Mouse (Mus musculus) ES-Bruce4 (cell line): ENCODE results near the gene Nfkbia. TPM values are rescaled to one million over a fixed set of nuclear protein-coding genes. Genes with fewer than 3 reads are reported as not detected.

ENCODE experiments used
- H3K27ac ChIP-seq: 2 replicates; pipeline ENCODE4 v1.5.1; 2012; ENCODE audit warnings: low read length, inconsistent platforms; ENCODE audit not compliant: insufficient read depth
- H3K27me3 ChIP-seq: 2 replicates; pipeline ENCODE4 v1.6.1; 2012; ENCODE audit warnings: mild to moderate bottlenecking, low read length, inconsistent platforms; ENCODE audit not compliant: control insufficient read depth, poor library complexity, insufficient read depth, severe bottlenecking
- H3K36me3 ChIP-seq: 2 replicates; pipeline ENCODE4 v1.6.1; 2012; ENCODE audit warnings: inconsistent platforms, mild to moderate bottlenecking, low read length, moderate library complexity; ENCODE audit not compliant: control insufficient read depth, poor library complexity, insufficient read depth, severe bottlenecking
- H3K4me1 ChIP-seq: one replicate; pipeline ENCODE4 v1.8.1; 2011; ENCODE audit warnings: low read length; ENCODE audit not compliant: control insufficient read depth, insufficient read depth
- H3K4me3 ChIP-seq: 2 replicates; pipeline ENCODE4 v1.5.1; 2011; ENCODE audit warnings: low read depth, mild to moderate bottlenecking, low read length
- H3K9ac ChIP-seq: 2 replicates; pipeline ENCODE4 v1.6.1; 2012; ENCODE audit warnings: low read depth, mild to moderate bottlenecking, inconsistent platforms; ENCODE audit not compliant: poor library complexity, severe bottlenecking
- H3K9me3 ChIP-seq: replicated peaks from 2 replicates; pipeline ENCODE4 v1.6.1; 2012; ENCODE audit warnings: mild to moderate bottlenecking, low read length, inconsistent platforms; ENCODE audit not compliant: control insufficient read depth, poor library complexity, insufficient read depth, severe bottlenecking
- CTCF ChIP-seq: IDR thresholded peaks from one replicate; pipeline ENCODE4 v1.8.1; 2011; ENCODE audit warnings: low read depth, low read length
- EP300 ChIP-seq: IDR thresholded peaks from 2 replicates; pipeline ENCODE4 v1.6.1; 2011; ENCODE audit warnings: low read depth, low read length; ENCODE audit not compliant: insufficient read depth
- POLR2A ChIP-seq: IDR thresholded peaks from one replicate; pipeline ENCODE4 v1.8.1; 2011; ENCODE audit warnings: low read length; ENCODE audit not compliant: insufficient read depth
- polyA plus RNA-seq: library from polyadenylated mRNA; stranded (reverse); fragments of >200 nt; gene quantifications from 2 replicates; pipeline ENCODE4 v1.2.4, GENCODE M21; 2011; ENCODE audit warnings: low read depth; ENCODE audit not compliant: missing spikeins, insufficient read depth, insufficient read length

Nfkbia gene
- polyA plus RNA-seq, 1 experiment, result 40.9 TPM

DNA sequence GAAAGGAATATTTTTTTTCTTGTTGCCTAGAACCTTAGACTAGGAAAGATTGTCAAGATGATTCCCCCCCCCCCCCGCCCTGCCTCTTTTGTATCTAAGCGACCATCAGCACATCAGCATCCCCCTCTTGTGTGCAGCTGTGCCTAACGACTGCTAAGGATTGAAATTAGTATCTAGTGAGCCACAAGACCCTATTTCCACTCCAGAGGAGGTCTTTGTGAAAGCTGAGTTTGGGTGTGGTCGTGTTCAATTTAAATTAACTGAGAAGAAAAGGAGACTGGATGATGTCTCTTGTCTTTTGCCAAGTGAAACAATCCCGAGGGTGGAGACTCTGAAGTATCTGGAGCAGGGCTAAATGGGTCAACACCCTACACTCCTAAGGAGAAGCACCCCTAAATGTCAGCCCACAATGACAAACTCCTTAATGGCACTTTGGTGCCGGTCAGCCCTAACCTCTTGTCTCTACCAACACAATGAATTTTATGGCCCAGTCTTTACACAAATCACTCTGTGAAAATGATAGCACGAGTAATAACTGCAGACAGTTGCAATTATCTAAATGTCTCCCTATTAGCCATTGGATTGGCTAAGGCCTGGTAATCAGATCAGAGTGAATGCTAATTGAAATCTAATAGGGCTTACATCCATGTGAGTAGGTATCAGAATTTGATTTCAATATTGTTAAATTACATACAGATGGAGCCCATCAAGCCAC is 13.0 kb upstream of the Nfkbia start:
- H3K4me1 ChIP-seq, result peaks cover 11% of the 10 kb centered on the region
- H3K9me3 ChIP-seq, result no peaks in the 10 kb centered on the region
- H3K36me3 ChIP-seq, result no peaks in the 10 kb centered on the region
- TF ChIP-seq EP300 (no peak), CTCF (no peak), POLR2A (no peak)
- peak overlapping the region; percentile 27; the same call in 1 of the 2 replicates for H3K9ac ChIP-seq
- no peaks in the 10 kb centered on the region for H3K27me3 ChIP-seq
- H3K27ac ChIP-seq, result peak overlapping the region; percentile 86
- no peak overlapping the region for H3K4me3 ChIP-seq

DNA sequence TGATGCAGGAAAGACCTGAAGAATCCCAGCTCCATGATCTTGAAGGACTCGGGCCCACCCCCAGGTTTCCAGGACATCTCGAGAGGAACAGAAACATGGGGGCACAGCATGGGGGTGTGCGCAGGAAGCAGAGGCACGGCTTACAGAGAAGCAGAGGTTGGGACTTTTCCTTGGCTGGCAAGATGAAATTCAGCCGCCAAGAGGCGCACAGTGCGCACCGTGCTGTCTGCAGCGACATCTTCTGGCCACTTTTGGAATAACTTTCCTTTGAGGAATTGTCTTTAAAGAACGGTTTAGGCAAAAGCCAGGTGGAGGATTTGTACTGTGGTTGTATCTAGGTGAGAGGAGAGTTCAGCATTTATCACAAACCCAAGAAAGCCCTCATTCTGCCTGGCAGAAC is 6.6 kb upstream of the Nfkbia start:
- peaks cover 16% of the 10 kb centered on the region for H3K4me1 ChIP-seq
- H3K9ac ChIP-seq, result no peak overlapping the region
- TF ChIP-seq POLR2A (no peak), CTCF (peak; percentile 98)
- H3K4me3 ChIP-seq, result no peak overlapping the region
- no peaks in the 10 kb centered on the region for H3K36me3 ChIP-seq
- no peaks in the 10 kb centered on the region for H3K27me3 ChIP-seq
- no peak overlapping the region for H3K27ac ChIP-seq
- no peaks in the 10 kb centered on the region for H3K9me3 ChIP-seq

DNA sequence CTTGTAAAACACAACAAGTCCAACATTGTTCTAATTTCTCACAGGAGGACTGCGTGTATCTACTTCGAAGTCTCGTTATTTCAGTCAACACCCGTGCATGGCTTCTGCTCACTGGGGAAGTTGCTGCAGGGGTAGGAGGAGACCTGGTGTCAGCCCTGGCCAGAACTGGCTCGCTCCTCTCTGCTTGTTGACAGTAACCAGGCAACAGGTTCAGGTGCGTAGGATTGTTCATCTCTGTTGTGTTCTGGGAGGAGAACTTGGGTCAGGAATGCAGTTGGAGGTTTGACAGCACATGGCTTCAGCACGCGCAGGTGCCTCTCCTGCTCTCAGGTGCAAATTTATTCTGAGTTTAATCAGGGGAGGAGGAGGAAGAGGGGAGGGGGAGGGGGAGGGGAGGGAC is 5.3 kb upstream of the Nfkbia start:
- TF ChIP-seq POLR2A (no peak), CTCF (no peak), EP300 (peak; percentile 68; the same call in 1 of the 2 replicates)
- H3K27me3 ChIP-seq, result no peaks in the 10 kb centered on the region

DNA sequence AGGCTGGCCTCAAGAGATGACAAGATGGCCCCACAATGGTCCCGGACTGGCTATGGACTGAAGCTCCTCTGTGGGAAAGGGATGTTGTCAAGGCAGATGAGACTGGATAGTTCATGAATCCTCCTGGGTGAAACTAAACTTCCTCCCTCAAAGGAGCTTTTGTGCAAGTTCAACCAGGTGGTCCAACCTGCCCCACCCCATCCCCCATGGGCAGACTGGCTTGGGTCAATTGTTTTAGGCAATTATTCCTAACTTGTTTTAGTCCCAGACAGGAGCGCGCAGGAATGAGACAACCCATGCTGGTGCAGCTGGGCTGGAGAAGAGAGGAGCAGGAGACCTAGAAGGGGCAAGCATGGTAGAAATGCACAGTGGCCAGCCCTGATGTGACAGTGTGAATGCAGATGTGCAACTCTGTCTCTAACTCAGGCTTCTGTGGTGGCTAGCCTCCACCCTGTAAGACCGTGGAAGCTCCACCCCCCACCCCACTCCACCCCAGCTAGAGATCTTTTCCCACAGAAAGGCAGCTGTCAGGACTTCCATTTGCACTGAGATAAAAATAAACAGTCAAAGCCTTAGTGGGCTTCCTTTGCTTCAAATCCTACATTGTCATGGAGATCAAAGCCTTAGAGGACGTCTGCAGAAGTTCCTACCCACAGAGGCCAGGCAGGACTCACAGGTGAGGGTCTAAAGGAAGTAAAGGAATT is 3.6 kb upstream of the Nfkbia start:
- Histone ChIP-seq H3K9ac (no peak overlapping the region), H3K4me3 (no peak overlapping the region), H3K36me3 (no peaks in the 10 kb centered on the region), H3K9me3 (no peaks in the 10 kb centered on the region), H3K27me3 (no peaks in the 10 kb centered on the region), H3K4me1 (peaks cover 10% of the 10 kb centered on the region), H3K27ac (peak overlapping the region; percentile 84)
- peak; percentile 68 for TF ChIP-seq EP300
- no peak for TF ChIP-seq CTCF

More for the DNA sequence above, 5.3 kb upstream of the Nfkbia start:
- Histone ChIP-seq H3K9ac (no peak overlapping the region), H3K27ac (peak overlapping the region; percentile 11; the same call in 1 of the 2 replicates), H3K4me3 (no peak overlapping the region), H3K4me1 (peaks cover 10% of the 10 kb centered on the region), H3K36me3 (no peaks in the 10 kb centered on the region), H3K9me3 (no peaks in the 10 kb centered on the region)

GRCm38 (mm10) chr12:55495114-55495901 is 2.9 kb upstream of the Nfkbia start:
- peaks cover 12% of the 10 kb centered on the region for H3K4me1 ChIP-seq
- peak overlapping the region; percentile 84 for H3K27ac ChIP-seq
- TF ChIP-seq CTCF (peak; percentile 66), POLR2A (no peak)
- H3K4me3 ChIP-seq, result no peak overlapping the region
- peaks cover 6% of the 10 kb centered on the region for H3K36me3 ChIP-seq
- no peaks in the 10 kb centered on the region for H3K9me3 ChIP-seq
- H3K9ac ChIP-seq, result no peak overlapping the region
- H3K27me3 ChIP-seq, result no peaks in the 10 kb centered on the region
